Mouse (Mus musculus) brain, adult 2 months (tissue): ENCODE measurements around the gene Cers4.

Experiments
- DNase-seq: peaks from one replicate; pipeline ENCODE4 v3.0.0; 2011; ENCODE audit warnings: low read depth, low spot score

Gene Cers4

DNA sequence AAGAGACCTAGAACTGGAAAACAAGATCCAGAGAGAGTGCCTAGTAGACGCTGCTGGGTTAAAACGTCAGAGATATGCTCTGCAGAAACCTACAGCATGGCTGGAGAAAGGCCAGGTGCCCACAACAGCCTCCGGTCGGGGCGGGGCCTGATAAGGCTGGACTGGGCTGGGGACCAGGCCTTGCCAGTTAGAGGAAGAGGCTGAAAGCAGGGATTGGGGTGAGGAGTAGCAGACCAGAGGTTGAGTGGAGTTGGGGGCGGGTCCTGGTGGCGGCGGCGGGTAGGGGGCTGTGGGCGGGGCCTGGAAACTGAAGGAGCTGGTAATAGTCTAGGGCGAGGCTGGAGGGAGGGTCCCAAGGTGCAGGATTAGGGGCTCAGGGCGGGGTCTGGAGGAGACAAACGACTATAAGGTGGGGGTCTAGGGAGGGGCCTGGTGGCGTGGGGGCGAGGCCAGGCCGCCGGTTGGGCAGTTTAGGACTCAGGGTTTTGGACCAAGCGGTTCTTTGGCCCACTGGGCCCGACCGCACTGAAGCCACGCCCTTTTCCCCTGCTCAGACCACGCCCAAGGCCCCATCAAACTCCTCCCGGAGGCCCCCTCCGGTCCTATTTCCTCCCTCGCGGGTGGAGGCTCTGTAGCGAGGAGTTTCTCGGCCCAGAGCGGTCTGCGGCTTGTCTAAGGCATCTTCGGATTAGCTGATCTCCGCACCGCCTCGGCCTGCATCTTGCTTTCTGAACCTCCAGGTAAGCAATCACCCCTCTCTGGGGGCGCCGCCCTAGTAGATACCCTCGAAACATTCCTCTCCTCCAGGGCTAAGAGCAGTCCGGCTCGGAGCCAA, at the start of gene Cers4:
Gene Cers4, plus strand, starts transcription at position 176 of the 835 bp plus-strand sequence.
- DNase-seq = peak; percentile 93

DNA sequence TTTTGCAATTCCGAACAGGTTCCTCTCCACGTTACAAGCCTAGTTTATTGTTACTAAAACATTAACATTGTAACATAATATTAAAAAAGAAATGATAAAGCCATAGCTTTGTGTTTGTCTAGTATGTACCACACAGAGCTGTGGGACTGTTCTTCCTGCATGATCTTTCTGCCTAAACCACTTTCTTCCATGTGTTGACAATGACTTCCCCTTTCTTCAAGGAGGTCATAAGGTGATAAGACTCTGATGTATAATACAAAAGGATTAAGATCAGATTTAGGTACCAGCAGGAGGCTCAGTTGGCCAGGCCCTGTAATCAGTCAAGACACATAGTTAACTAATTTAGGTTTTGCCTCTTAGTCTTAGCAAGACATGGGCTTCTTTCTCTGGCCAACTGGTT, 34.7 kb upstream of the Cers4 start:
- DNase-seq = no peak

GRCm38 (mm10) chr8:4463061-4463460, 29.8 kb upstream of the Cers4 start:
- DNase-seq = no peak

DNA sequence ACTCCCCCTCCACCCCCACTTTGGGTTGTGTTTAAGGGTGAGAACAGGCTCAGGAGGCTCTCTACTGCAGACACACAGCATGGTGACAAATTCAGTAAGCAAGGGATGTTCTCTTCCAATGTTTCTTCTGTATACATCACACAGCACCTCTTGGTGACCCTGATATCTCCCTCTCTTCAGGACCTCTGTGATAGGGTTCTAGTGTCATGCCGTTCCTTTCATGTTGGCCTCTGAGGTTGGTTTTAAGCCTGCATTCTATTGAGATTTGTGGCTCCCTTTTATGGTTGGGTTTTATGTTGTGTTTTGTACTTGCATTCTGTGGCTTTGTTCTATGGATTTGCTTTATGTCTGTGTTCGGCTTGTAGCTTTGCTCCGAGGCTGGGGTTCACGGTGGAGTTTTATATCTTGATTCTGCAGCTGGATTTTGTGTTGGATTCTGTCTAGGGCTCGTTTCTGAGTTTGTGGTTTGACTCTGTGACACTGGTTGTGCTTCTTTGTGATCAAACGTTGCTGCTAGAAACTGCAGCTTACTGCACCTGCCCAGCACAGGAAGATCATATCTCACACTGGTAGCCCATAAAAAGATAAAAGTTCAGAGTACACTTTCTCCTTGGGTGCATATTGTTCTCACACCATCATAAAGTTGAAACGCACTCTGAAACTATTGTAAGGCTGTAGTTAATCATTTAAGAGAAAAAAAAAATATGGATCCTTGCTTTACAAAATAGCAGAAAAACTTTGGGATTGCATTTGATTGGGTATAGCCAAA, 18.2 kb upstream of the Cers4 start:
- DNase-seq = no peak

GRCm38 (mm10) chr8:4481154-4481553, 11.7 kb upstream of the Cers4 start:
- no peak for DNase-seq

- no peak for DNase-seq
Measured at GRCm38 (mm10) chr8:4481586-4481985, 11.2 kb upstream of the Cers4 start.

DNA sequence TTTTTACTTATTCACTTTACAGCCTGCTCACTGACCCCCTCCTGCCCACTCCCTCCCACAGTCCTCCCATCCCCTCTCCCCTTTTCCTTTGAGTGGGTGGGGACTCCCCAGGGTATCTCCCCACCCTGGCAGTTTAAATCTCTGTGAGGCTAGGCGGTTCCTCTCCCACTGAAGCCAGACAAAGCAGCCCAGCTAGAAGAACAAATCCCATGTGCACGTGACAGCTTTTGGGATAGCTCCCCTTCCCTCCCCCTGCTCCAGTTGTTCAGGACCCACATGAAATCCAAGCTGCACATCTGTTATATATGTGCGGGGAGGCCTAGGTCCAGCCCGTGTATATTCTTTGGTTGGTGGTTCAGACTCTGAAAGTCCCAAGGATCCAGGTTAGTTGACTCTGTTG, 10.3 kb upstream of the Cers4 start:
- DNase-seq = no peak

- DNase-seq = peak; percentile 37
Measured at GRCm38 (mm10) chr8:4483330-4483729, 9.5 kb upstream of the Cers4 start.

GRCm38 (mm10) chr8:4493686-4494440, 1.0 kb downstream of the Cers4 start:
- DNase-seq = peak; percentile 91

DNA sequence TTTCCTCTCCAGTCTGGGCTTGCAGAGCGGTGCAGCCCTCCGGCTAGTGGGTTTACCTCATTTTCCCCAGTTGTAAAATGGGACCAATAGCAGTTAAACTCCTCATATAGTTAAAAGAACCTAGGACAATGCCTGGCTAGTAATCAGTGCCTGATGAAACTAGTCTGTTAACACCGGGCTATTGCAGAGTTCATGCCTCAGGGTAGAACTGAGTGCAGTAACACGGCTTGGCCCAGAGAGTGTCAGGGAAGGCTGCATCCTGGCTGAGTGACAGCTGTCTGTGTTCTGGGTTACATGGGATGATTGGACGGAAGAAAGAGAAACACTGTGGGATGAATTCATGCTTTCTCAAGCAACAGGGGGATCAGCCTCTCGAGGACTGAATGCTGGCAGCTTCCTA, 3.1 kb downstream of the Cers4 start:
- DNase-seq = no peak

DNA sequence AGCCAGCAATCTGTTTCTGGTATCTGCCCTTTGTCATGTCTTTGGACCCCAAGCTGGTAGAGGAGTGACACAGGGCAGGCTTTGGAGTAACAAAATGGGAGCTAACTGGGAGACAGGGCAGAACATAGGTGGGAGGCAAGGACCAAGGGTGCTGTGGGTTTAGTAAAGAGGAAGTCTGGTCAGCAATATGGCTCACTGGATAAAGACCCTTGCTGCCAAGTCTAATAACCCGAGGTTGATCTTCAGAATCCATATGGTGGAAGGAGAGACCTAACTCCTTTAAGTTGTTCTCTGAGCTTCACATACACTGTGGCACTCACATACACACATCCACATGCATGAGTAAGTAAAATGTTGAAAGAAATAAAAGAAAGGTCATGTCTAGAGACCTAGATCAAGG, 4.8 kb downstream of the Cers4 start:
- no peak for DNase-seq

GRCm38 (mm10) chr8:4505364-4505763, 12.5 kb downstream of the Cers4 start:
- no peak for DNase-seq

- DNase-seq = peak; percentile 18
Measured at GRCm38 (mm10) chr8:4507527-4507926, 14.7 kb downstream of the Cers4 start.

DNA sequence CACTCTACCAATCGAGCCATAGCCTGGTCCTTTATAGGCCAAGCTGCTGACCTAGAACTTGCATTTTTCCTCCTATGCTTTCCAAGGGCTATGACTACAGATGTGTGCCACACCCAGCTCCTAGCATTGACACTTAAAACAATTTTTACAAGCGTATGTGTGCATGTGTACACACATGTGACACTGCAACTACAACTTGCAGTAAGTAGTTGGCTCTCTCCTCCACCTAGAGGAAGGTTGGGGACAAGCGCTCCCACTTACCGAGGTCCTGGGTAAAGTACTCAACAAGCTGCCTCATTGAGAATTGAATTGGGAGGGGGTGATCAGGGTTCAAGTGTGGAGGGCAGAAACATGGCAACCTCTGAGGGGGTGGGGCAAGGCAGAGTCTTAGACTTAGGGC, 18.0 kb downstream of the Cers4 start:
- no peak for DNase-seq

DNA sequence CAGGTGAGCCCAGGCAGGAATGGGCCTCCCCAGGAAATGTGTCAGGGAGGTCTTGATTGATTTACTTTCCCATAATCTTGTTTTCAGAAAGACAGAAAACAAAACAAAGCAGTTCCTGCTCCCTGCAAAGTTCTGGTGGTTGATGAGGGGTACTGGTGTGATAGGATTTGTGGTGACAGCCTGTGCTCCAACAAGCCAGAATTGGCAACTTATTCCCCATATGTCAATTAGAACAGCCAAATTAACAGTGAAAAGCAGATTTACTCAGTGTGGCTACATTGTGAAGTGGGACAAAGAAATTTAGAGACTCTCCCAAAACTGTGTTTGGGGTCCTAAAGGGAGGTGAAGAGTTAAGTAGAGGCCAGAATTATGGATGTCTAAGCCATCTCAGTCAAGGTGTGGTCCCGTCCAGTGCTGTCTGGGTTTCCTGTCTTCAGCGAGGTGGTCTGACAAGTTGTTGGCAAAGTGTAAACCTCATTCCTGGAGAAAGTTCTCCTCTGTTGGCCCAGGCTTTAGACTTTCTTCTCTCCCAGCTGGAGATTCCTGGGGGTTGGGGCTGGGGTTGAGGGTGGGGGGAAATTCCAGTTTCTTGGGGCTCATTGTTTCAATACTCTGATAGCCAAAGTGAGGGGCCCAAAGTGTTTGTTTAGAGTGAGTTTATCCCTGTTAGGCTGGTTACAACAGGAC, 18.7 kb downstream of the Cers4 start:
- DNase-seq = no peak

- DNase-seq = no peak
Measured at GRCm38 (mm10) chr8:4512116-4512495, 19.3 kb downstream of the Cers4 start.

GRCm38 (mm10) chr8:4516162-4516561, 23.3 kb downstream of the Cers4 start:
- peak; percentile 74 for DNase-seq

DNA sequence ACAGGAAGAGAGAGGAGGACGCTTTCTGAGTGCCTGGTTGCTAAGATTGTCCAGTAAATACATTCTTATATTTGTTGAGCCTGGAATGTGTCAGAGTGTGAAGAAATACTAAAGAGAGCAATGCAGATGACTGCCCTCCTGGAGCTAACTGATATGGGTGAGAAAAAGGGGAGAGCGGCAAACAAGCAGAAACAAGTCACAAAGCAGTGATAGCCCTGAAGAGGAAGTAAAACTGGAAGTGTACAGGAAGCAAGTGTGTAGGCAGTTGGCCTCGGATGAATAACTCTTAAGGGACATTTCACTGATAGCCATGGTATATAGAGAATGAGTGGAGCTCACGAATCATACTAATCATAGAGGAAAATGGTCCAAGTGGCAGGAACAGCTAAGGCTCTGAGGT, 28.6 kb downstream of the Cers4 start:
- DNase-seq = no peak

DNA sequence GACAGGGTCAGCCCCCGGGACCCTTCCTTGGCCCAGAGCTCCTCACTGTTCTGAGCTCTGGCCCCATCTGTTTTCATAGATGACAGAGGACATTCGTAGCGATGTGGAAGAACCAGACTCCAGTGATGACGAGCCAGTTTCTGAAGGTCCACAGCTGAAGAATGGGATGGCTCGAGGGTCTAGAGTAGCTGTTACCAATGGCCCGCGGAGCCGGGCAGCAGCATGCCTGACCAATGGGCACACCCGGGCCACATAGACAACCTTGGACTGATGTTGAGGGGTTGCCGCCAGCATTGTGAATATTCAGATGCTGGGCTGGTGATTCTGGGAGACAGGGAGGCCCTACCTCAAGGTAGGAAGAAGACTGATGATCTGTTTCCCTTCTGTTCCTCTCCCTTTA, 30.7 kb downstream of the Cers4 start:
- no peak for DNase-seq
